Mouse (Mus musculus): ENCODE measurements at regions not wholly inside any gene's neighbourhood (a gene's known extent, or its start where the extent isn't known, plus 50 kb on each side); places are given as distances from the start of the nearest gene placed in this dataset.

GRCm38 (mm10) chr16:9217361-9217760 lies 387.5 kb downstream of the 1810013L24Rik start:
- H3K36me3 ChIP-seq, result no peaks in the 10 kb centered on the region
- peaks cover 4% of the 10 kb centered on the region; the same call in 1 of the 2 replicates for H3K4me1 ChIP-seq (replicated peaks)
- no peak for ATAC-seq
- WGBS, result 79% methylated on average over 7 of the region's 7 CpGs
- H3K9me3 ChIP-seq, result no peaks in the 10 kb centered on the region
- H3K27ac ChIP-seq, result no peak overlapping the region
- no peak overlapping the region for H3K4me3 ChIP-seq (replicated peaks)
- no peak overlapping the region for H3K4me2 ChIP-seq (replicated peaks)
- no peaks in the 10 kb centered on the region for H3K27me3 ChIP-seq
- H3K9ac ChIP-seq (replicated peaks), result no peak overlapping the region

DNA sequence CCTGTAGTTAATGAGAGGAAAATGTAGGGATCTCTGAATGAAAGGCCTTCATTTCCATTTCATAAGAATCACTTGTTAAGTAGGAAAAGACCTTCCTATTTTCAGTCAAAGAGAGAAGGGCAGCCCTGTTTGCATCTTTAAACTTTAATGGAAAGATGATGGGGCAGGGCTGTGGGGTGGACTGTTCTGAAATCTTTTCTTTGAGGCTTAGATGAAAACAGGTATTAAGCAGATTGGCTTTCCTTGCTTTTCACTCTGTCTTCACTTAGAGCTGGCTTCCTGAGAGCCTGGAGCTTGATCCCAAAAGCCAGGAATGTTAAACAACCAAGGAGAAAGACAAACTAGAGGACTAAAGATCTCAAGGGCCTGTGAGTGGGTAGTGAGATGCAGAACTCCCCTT lies 400.3 kb downstream of the 1810013L24Rik start:
- Histone ChIP-seq H3K9ac (replicated peaks) (no peak overlapping the region), H3K27ac (no peak overlapping the region)
- ATAC-seq, result no peak

GRCm38 (mm10) chr16:9242099-9242498 lies 412.2 kb downstream of the 1810013L24Rik start:
- 95% methylated on average over 4 of the region's 4 CpGs for WGBS
- no peak overlapping the region for H3K4me2 ChIP-seq (replicated peaks)
- H3K4me3 ChIP-seq (replicated peaks), result no peak overlapping the region
- H3K27ac ChIP-seq, result no peak overlapping the region
- H3K27me3 ChIP-seq, result no peaks in the 10 kb centered on the region
- no peaks in the 10 kb centered on the region for H3K36me3 ChIP-seq
- no peaks in the 10 kb centered on the region for H3K4me1 ChIP-seq (replicated peaks)
- H3K9me3 ChIP-seq, result no peaks in the 10 kb centered on the region
- H3K9ac ChIP-seq (replicated peaks), result no peak overlapping the region
- ATAC-seq, result no peak

More for the DNA sequence above, 400.3 kb downstream of the 1810013L24Rik start:
- H3K27me3 ChIP-seq, result no peaks in the 10 kb centered on the region
- no peaks in the 10 kb centered on the region for H3K36me3 ChIP-seq
- no peak overlapping the region for H3K4me2 ChIP-seq (replicated peaks)
- no peak overlapping the region for H3K4me3 ChIP-seq (replicated peaks)
- H3K4me1 ChIP-seq (replicated peaks), result no peaks in the 10 kb centered on the region
- H3K9me3 ChIP-seq, result no peaks in the 10 kb centered on the region

GRCm38 (mm10) chr16:9247198-9247597 lies 417.3 kb downstream of the 1810013L24Rik start:
- no peak overlapping the region for H3K27ac ChIP-seq
- no peak overlapping the region for H3K9ac ChIP-seq (replicated peaks)
- H3K4me3 ChIP-seq (replicated peaks), result no peak overlapping the region
- H3K4me2 ChIP-seq (replicated peaks), result no peak overlapping the region
- H3K27me3 ChIP-seq, result no peaks in the 10 kb centered on the region
- ATAC-seq, result no peak
- WGBS, result 76% methylated on average over 3 of the region's 3 CpGs
- H3K4me1 ChIP-seq (replicated peaks), result no peaks in the 10 kb centered on the region
- H3K9me3 ChIP-seq, result no peaks in the 10 kb centered on the region
- H3K36me3 ChIP-seq, result no peaks in the 10 kb centered on the region

- Histone ChIP-seq H3K27me3 (no peaks in the 10 kb centered on the region), H3K36me3 (no peaks in the 10 kb centered on the region), H3K9ac (replicated peaks) (no peak overlapping the region), H3K27ac (no peak overlapping the region), H3K9me3 (no peaks in the 10 kb centered on the region), H3K4me2 (replicated peaks) (no peak overlapping the region), H3K4me1 (replicated peaks) (no peaks in the 10 kb centered on the region), H3K4me3 (replicated peaks) (no peak overlapping the region)
- 95% methylated on average over 1 of the region's 1 CpGs for WGBS
- ATAC-seq, result no peak
Measured at GRCm38 (mm10) chr16:9253054-9253453, 423.2 kb downstream of the 1810013L24Rik start.

- Histone ChIP-seq H3K27me3 (no peaks in the 10 kb centered on the region), H3K27ac (no peak overlapping the region), H3K9ac (replicated peaks) (no peak overlapping the region), H3K9me3 (no peaks in the 10 kb centered on the region), H3K4me2 (replicated peaks) (no peak overlapping the region), H3K36me3 (no peaks in the 10 kb centered on the region), H3K4me1 (replicated peaks) (no peaks in the 10 kb centered on the region), H3K4me3 (replicated peaks) (no peak overlapping the region)
- 60% methylated on average over 3 of the region's 3 CpGs for whole genome bisulfite sequencing
- ATAC-seq, result no peak
Measured at GRCm38 (mm10) chr16:9255351-9255750, 425.5 kb downstream of the 1810013L24Rik start.

DNA sequence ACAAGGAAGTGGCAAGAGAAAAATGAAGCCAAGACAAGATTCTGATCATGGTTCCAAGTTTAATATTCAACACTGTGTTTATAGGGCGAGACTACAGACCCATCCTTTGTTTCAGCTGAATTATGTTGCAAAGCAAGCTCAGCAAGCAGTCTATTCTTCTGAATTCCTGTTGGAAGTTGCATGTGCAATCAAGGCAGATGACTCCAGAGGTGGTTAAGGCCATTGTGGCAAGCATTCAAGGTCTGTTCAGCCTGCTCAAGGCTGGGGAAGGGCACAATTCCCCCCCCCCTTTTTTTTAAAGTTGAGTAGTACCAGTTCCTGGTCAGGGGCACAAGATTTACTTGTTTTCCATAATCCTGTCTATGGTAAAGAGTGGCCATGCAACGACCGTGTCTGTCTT lies 431.1 kb downstream of the 1810013L24Rik start:
- 81% methylated on average over 3 of the region's 3 CpGs for WGBS
- Histone ChIP-seq H3K4me2 (replicated peaks) (no peak overlapping the region), H3K27me3 (no peaks in the 10 kb centered on the region), H3K4me1 (replicated peaks) (no peaks in the 10 kb centered on the region), H3K9ac (replicated peaks) (no peak overlapping the region), H3K27ac (no peak overlapping the region), H3K9me3 (no peaks in the 10 kb centered on the region), H3K36me3 (no peaks in the 10 kb centered on the region), H3K4me3 (replicated peaks) (no peak overlapping the region)
- ATAC-seq, result no peak

- H3K27ac ChIP-seq, result no peak overlapping the region
- H3K4me1 ChIP-seq (replicated peaks), result no peaks in the 10 kb centered on the region
- ATAC-seq, result no peak
- no peaks in the 10 kb centered on the region for H3K36me3 ChIP-seq
- no peaks in the 10 kb centered on the region for H3K9me3 ChIP-seq
- H3K4me2 ChIP-seq (replicated peaks), result no peak overlapping the region
- 36% methylated on average over 3 of the region's 3 CpGs for WGBS
- no peak overlapping the region for H3K9ac ChIP-seq (replicated peaks)
- H3K4me3 ChIP-seq (replicated peaks), result no peak overlapping the region
- 0 out of 2 replicates have a peak, but pooled peaks cover 4% of the 10 kb centered on the region for H3K27me3 ChIP-seq
Measured at GRCm38 (mm10) chr16:9264554-9265145, 434.8 kb downstream of the 1810013L24Rik start.

DNA sequence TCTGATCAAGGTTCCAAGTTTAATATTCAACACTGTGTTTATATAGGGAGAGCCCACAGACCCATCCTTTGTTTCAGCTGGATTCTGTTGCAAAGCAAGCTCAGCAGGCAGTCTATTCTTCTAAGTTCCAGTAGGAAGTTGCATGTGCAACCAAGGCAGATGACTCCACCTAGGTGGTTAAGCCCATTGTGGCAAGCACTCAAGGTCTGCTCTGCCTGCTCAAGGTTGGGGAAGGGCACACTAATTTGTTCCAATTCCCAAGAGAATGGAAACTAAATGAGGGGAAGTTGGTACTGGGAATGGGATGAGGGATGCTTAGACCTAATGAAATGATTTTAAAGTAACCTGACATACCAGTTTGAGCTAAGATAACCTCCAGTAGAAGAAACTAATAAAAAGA lies 437.3 kb downstream of the 1810013L24Rik start:
- ATAC-seq, result no peak
- Histone ChIP-seq H3K4me1 (replicated peaks) (peaks cover 5% of the 10 kb centered on the region), H3K9ac (replicated peaks) (no peak overlapping the region), H3K27ac (no peak overlapping the region), H3K4me2 (replicated peaks) (no peak overlapping the region), H3K9me3 (no peaks in the 10 kb centered on the region), H3K27me3 (peaks cover 8% of the 10 kb centered on the region; the same call in 1 of the 2 replicates), H3K4me3 (replicated peaks) (no peak overlapping the region), H3K36me3 (no peaks in the 10 kb centered on the region)

- peak; percentile 40; the same call in 1 of the 2 replicates for ATAC-seq
- H3K27ac ChIP-seq, result no peak overlapping the region
Measured at GRCm38 (mm10) chr16:9270099-9270498, 440.2 kb downstream of the 1810013L24Rik start.

GRCm38 (mm10) chr16:9270671-9271070 lies 440.8 kb downstream of the 1810013L24Rik start:
- peaks cover 5% of the 10 kb centered on the region for H3K4me1 ChIP-seq (replicated peaks)
- 77% methylated on average over 1 of the region's 1 CpGs for WGBS

More at GRCm38 (mm10) chr16:9270099-9270498, 440.2 kb downstream of the 1810013L24Rik start:
- WGBS, result 24% methylated on average over 3 of the region's 3 CpGs
- Histone ChIP-seq H3K4me1 (replicated peaks) (peaks cover 5% of the 10 kb centered on the region), H3K4me3 (replicated peaks) (no peak overlapping the region), H3K9ac (replicated peaks) (no peak overlapping the region), H3K27me3 (peaks cover 8% of the 10 kb centered on the region; the same call in 1 of the 2 replicates), H3K4me2 (replicated peaks) (no peak overlapping the region), H3K9me3 (no peaks in the 10 kb centered on the region), H3K36me3 (no peaks in the 10 kb centered on the region)

GRCm38 (mm10) chr16:9273751-9274300 lies 443.9 kb downstream of the 1810013L24Rik start:
- Histone ChIP-seq H3K9me3 (no peaks in the 10 kb centered on the region), H3K27ac (no peak overlapping the region), H3K36me3 (no peaks in the 10 kb centered on the region), H3K27me3 (peaks cover 4% of the 10 kb centered on the region; the same call in 1 of the 2 replicates), H3K4me1 (replicated peaks) (peaks cover 5% of the 10 kb centered on the region), H3K4me3 (replicated peaks) (no peak overlapping the region), H3K9ac (replicated peaks) (no peak overlapping the region), H3K4me2 (replicated peaks) (no peak overlapping the region)
- 38% methylated on average over 6 of the region's 6 CpGs for WGBS
- no peak for ATAC-seq

More at GRCm38 (mm10) chr16:9270671-9271070, 440.8 kb downstream of the 1810013L24Rik start:
- H3K9ac ChIP-seq (replicated peaks), result no peak overlapping the region
- no peaks in the 10 kb centered on the region for H3K9me3 ChIP-seq
- H3K4me3 ChIP-seq (replicated peaks), result no peak overlapping the region
- H3K36me3 ChIP-seq, result no peaks in the 10 kb centered on the region
- no peak overlapping the region for H3K27ac ChIP-seq
- no peak overlapping the region for H3K4me2 ChIP-seq (replicated peaks)
- no peak for ATAC-seq
- H3K27me3 ChIP-seq, result peaks cover 8% of the 10 kb centered on the region; the same call in 1 of the 2 replicates
